Mouse (Mus musculus) adrenal gland, postnatal 14 days (tissue): ENCODE data around the gene Olfml3. TPM values are rescaled to one million over a fixed set of nuclear protein-coding genes. Genes with fewer than 3 reads are reported as not detected.
A peak's percentile ranks its signal among the peaks of the same experiment; 100 is the strongest.

Experiments used
- DNase-seq: peaks from one replicate; pipeline ENCODE4 v3.0.0; 2021; ENCODE audit warnings: mixed read lengths
- total RNA-seq: library from RNA; stranded (reverse); gene quantifications from 2 replicates; pipeline ENCODE4 v1.2.3, GENCODE M21; 2021

Gene Olfml3
- total RNA-seq, 1 experiment from 2014 or later: 12.7 TPM

DNA sequence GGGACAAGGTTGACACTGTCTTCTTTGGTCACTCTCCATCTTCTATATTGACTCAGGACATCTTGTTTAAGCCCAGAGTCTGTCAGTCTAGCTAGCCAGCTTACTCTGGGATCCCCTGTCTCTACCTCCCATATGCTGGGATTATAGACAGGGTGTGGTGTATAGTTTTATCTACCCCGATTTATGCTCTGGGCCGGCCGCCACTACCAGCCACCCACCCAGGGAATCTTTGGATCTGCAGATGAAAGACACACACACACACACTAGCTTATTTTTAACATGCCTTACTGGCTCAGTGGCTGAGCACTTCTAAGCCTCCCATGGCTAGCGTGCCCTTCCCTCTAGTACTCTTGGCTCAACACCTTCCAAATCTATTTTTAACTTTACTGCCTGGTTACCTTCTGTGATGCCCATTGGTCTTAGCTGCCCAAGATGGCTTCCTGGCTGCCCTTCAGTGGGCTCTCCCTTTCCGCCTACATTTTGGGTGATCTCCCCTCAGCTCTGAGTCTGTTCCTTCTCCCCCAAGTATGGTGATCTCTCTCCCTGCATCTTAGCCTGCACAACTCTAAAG, 28.2 kb downstream of the Olfml3 start:
- no peak for DNase-seq

DNA sequence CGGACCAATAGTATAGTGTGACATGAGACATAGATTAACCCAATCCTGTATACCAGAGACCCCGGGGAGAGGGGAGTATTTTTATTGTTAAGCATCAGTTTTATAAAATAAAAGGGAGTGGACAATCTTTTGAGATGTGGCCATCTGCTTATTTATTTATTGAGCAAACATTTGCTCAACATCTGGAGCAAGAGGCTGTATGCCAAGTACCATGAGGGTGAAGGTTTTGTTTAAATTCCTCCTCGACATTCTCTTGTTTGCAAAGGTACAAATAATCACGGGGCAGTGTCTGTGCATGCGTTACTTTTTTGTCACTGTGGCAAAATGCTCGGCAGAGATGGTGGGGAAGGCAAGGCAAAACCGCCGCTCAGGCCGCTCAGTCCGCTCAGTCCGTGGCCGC, 32.4 kb downstream of the Olfml3 start:
- DNase-seq: no peak

DNA sequence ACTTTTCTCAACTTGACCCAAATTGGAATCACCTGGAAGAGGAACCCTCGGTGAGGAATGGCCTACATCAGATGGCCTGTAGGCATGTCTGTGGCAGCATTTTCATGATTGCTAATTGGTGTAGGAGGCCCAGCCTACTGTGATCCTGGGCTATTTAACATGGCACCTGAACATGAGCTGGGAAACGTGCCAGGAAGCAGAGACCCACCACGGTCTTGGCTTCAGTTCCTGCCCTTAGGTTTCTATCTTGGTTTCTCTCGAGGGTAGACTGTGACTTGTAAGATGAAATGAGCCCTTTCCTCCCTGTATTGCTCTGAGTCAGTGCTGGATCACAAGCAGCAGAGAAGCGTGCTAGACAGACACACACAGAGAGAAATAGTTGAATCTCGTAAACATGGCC, 33.1 kb downstream of the Olfml3 start:
- DNase-seq: no peak

DNA sequence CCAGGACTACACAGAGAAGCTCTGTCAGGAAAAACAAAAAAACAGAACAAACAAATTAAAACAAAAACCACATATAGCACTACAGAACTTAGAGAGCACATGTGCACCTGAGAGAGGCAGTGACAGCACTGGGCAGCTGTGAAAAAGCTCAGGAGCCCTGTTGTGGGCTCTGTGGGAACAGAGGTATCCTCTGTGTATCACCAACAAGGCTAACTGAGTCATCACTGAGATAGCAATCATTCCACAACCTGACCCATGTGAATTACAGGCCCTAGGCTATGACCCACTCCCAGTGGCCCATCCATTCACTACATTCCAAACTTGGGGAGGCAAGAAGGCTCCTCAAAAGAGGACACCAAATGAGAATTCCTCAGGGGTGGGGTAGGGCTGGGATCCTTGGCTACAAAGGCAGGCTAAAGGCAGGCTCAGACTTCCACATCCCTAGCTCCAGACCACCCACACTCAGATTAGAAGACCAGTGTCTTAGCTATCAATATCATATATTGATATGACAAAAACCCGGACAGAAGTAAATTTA, 41.3 kb downstream of the Olfml3 start:
- DNase-seq: no peak

DNA sequence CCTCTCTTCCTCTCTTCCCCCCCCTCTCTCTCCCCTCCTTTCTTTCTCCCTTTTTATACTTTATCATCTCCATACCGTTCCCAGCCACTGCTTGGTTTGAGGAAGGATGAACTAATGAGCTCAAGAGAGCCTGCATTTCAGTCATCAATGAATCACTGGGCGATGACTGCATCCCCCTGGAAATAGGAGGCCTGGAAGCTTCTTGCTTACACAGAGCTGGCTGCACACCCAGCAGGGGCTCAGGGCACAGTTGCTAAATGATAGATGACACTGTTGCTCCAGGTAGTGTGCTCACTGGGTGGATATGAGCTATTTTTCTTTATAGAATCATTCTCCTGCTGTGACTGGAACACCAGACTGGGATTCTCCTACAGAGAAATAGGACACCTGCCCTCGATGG, 42.2 kb downstream of the Olfml3 start:
- no peak for DNase-seq

DNA sequence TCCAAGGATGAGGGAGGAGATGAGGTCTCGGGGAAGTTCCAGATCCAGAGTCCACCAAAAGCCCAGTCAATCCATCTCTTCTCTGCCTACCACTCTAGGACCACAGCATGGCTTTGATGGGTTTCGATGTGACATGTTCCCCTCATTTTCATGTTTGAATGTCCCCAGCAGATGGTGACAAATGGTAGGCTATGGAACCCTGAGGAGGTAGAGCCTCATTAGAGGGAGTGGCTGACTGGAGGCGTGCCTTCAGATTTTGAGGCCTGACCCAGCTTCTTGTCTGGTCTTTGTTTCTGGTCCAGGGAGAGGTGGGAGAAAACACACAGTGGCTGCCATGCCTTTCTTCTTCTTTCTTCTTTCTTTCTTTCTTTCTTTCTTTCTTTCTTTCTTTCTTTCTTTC, 47.3 kb downstream of the Olfml3 start:
- no peak for DNase-seq

DNA sequence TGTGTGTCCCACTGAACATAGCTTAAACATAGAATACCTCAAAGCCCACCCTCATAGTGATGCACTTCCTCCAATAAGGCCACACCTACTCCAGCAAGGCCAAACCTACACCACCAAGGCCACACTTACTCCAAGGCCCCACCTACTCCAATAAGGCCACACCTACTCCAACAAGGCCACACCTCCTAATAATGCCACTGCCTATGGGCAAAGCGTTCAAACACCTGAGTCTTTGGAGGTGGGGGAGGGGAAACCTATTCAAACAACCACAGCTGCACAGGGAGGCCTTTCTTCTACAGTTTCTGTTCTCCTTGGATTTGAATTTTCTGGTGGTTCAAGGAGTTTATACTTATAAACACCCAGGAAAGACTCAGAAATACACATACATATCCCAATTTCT, 48.8 kb downstream of the Olfml3 start:
- no peak for DNase-seq

DNA sequence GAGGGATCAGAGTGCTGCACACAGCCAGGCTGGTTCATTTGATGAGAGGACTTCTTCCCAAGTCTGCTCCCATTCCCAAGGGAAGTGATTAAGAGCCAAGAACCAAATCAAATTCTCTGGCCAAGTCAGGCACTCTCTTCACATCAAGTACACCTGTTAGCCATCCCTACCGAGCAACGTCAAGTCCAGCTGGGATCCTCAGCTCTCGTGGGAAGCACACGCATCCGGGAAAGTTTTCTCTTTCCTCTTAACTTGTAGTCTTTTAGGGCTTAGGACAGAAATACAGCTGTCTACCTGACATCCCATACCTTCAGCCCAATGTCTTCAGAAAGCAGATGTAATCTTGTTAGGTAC, 53.9 kb downstream of the Olfml3 start:
- DNase-seq: no peak

DNA sequence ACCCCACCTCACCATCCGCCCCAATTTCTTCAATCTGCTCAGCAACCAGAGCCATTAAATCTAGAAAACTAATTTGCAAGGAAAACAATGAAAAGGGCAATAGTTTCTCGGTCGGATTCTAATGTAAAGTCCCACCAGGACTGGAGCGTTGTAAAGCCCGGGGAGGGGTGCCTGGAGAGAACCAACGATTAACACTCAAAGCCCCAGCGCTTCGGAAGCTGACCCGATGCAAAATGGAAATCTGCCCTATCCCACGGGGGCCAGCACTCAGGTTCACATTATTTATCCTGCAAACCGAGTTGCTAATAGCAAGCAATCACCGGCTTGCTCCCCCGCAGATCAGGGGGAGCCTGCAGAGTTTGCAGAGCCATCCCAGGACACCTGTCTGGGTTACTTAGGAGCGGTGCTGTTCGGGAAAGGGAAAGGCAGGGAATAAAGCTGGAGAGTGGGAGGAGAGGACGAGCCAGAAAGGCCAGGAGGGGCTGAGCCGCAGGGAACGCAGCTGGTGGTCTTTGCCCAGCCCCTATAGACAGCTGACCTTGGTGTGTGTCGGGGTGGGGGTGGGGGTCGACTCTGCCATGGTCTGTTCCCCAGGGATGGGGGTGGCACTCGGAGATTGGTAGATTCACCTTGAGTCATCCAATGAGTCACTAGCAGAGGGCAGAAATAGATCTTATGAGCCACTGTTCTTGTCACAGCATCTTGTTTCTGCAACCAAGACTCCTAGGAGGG, 54.4 kb downstream of the Olfml3 start:
- DNase-seq: peak; percentile 42

DNA sequence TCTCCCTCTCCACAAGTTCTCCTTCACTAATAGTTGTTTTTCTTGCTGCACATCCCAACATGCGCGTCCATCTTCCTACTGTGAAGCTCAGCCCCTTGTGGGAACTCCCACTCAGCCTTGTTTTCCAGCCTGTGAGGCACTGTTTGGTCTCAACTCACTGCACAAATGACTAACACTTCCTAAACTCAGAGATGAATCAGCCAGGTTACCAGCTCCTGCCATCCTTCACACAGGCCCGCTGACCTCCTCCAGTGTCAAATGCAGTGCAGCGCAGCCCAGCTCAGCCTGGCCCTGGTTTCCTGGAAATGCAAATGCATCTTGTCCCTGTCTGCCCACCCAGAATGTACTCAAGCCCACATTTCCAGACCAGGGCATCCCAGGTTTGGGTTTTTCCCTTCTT, 55.3 kb downstream of the Olfml3 start:
- DNase-seq: peak; percentile 43

DNA sequence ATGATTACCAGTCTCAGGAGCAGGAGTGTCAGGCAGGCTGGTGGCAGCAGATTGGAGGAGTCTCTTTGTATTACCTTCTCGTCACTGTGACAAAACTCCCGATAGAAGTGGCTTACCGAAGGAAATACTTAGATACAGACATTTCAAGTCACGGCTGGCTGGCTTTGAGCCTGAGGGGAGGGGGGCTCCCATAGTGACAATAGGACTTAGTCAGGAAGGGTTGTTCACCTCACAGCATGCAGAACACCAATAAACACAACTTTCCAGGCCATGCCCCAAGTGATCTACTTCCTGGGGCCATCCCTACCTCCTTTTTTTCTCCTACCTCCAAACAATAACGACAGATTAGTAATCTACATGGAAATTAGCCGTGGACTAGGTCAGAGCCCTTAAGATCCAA, 59.0 kb downstream of the Olfml3 start:
- no peak for DNase-seq

DNA sequence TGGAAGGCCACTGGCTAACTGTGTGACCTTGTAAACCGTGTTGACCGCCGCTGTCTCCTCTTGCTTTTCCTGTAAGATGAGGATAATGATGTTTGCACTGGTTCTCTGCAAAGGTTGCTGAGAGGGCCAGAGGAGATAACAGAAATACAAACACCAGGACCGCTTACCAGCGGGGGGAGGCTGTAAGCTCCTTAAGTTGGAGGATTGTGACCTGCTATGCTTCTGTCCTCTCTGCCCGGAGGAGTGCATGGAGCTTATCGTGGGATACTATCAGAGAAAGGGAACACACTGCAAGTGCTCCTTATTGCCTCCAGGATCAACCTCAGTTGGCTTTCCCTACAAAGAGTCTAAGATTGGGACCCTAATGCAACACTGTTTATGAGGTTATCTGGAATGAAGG, 65.1 kb downstream of the Olfml3 start:
- no peak for DNase-seq

Other genes with a start within 250 kb of the Olfml3 start
- 0.08 TPM in 1 of 2 replicates, not detected in the other for gene Syt6, start 162.8 kb downstream of the Olfml3 start, total RNA-seq
- 0.19 TPM in 1 of 2 replicates, not detected in the other for gene Atg4a-ps, start 91.9 kb downstream of the Olfml3 start, total RNA-seq
- gene Gm10964, start 1.4 kb upstream of the Olfml3 start, total RNA-seq: not detected in 2 replicates
- 149 and 198 TPM in 2 replicates for gene Hipk1, start 53.6 kb upstream of the Olfml3 start, total RNA-seq
- 16.6 and 21.9 TPM in 2 replicates for gene Dclre1b, start 71.4 kb upstream of the Olfml3 start, total RNA-seq
- 17.2 and 29.1 TPM in 2 replicates for gene Ap4b1, start 71.5 kb upstream of the Olfml3 start, total RNA-seq
- gene Gm43064, start 71.6 kb upstream of the Olfml3 start, total RNA-seq: 0.23 TPM in 1 of 2 replicates, not detected in the other
- gene Bcl2l15, start 94.6 kb upstream of the Olfml3 start, total RNA-seq: 0.52 and 0.56 TPM in 2 replicates
- 1.4 and 7.8 TPM in 2 replicates for gene Ptpn22, start 121.8 kb upstream of the Olfml3 start, total RNA-seq
- 16.2 and 18.0 TPM in 2 replicates for gene Rsbn1, start 176.1 kb upstream of the Olfml3 start, total RNA-seq
- gene Phtf1, start 230.1 kb upstream of the Olfml3 start, total RNA-seq: 18.7 and 20.3 TPM in 2 replicates